ENCODE assay signal across 20 mouse cellular contexts in genomic region chr17:29984931-29985330, GRCm38 (mm10). TPM values are rescaled to one million over a fixed set of nuclear protein-coding genes. Genes with fewer than 3 reads are reported as not detected.
DNase-seq lines count a peak whose midpoint lies in the region; ATAC-seq and TF ChIP-seq lines count a peak whose summit lies in the region.
"Had no signal": no experiment of that assay in that cellular context is flagged by ENCODE, and none has a peak within 500 bp of the region (broad histone marks: within the 10 kb centered on the region; RNA-seq: fewer than 3 reads in every experiment).

No protein-coding gene starts in this region.

- no peak overlapping the region for H3K4me3 ChIP-seq in gastrocnemius, adult 2 months
- no peak overlapping the region for H3K4me3 ChIP-seq in kidney, embryonic 15.5 days (replicated peaks)
- H3K4me3 ChIP-seq in stomach, embryonic 16.5 days (replicated peaks; ENCODE audit: low read length): no peak overlapping the region
- H3K4me3 ChIP-seq in stomach, postnatal 0 days (ENCODE audit: low read depth, low read length): no peak overlapping the region
- H3K4me3 ChIP-seq: forebrain, embryonic 13.5 days; limb, embryonic 13.5 days; liver, embryonic 12.5 days had no signal

- H3K27me3 ChIP-seq in kidney, embryonic 15.5 days: no peaks in the 10 kb centered on the region
- no peaks in the 10 kb centered on the region for H3K27me3 ChIP-seq in stomach, embryonic 16.5 days (ENCODE audit: control insufficient read depth, insufficient read depth, low read length)
- no peaks in the 10 kb centered on the region for H3K27me3 ChIP-seq in stomach, postnatal 0 days (ENCODE audit: control insufficient read depth, insufficient read depth, low read length)
- H3K27me3 ChIP-seq: forebrain, embryonic 13.5 days had no signal

- 79% methylated on average over 7 of the region's 7 CpGs for WGBS in kidney, embryonic 15.5 days
- 79% methylated on average over 7 of the region's 7 CpGs for WGBS in stomach, embryonic 16.5 days
- 76% methylated on average over 7 of the region's 7 CpGs for WGBS in stomach, postnatal 0 days

- H3K9ac ChIP-seq in kidney, embryonic 15.5 days: no peak overlapping the region
- H3K9ac ChIP-seq in stomach, embryonic 16.5 days (ENCODE audit: low read length): no peak overlapping the region
- no peak overlapping the region for H3K9ac ChIP-seq in stomach, postnatal 0 days (ENCODE audit: low read length)
- H3K9ac ChIP-seq: forebrain, embryonic 13.5 days; limb, embryonic 13.5 days; liver, embryonic 12.5 days had no signal

- peaks cover 8% of the 10 kb centered on the region; the same call in 1 of the 2 replicates for H3K4me1 ChIP-seq in kidney, embryonic 15.5 days
- 0 out of 2 replicates have a peak, but pooled peaks cover 3% of the 10 kb centered on the region for H3K4me1 ChIP-seq in stomach, embryonic 16.5 days (ENCODE audit: control insufficient read depth, insufficient read depth, low read length)
- H3K4me1 ChIP-seq in stomach, postnatal 0 days (replicated peaks; ENCODE audit: control insufficient read depth, insufficient read depth): no peaks in the 10 kb centered on the region
- H3K4me1 ChIP-seq: forebrain, embryonic 13.5 days; limb, embryonic 13.5 days had no signal

- intact Hi-C loops in gastrocnemius, adult 2 months (cut with DNase I): no loop called here

- TF ChIP-seq EP300 in stomach, postnatal 0 days (optimal IDR thresholded peaks at IDR 0.05): no peak

- H3K27ac ChIP-seq in gastrocnemius, adult 2 months: peak overlapping the region; percentile 52
- H3K27ac ChIP-seq in kidney, embryonic 15.5 days: 0 out of 2 replicates have a peak overlapping the region, but pooled peaks have one; percentile 45
- peak overlapping the region; percentile 9; the same call in 1 of the 2 replicates for H3K27ac ChIP-seq in stomach, embryonic 16.5 days (ENCODE audit: low read length)
- no peak overlapping the region for H3K27ac ChIP-seq in stomach, postnatal 0 days (replicated peaks)
- H3K27ac ChIP-seq: forebrain, embryonic 13.5 days; hindbrain, postnatal 0 days; limb, embryonic 13.5 days; liver, embryonic 12.5 days had no signal

- DNase-seq in gastrocnemius, adult 2 months: no peak
- no peak for DNase-seq in gastrocnemius, adult 8-10 months (ENCODE audit: low spot score in 2 of 2)
- no peak for DNase-seq in kidney, postnatal 4 days
- no peak for DNase-seq in stomach, postnatal 0 days (ENCODE audit: low spot score)
- DNase-seq in cerebellum, postnatal 25 days: no peak
- DNase-seq: adrenal gland, postnatal 10 days; cerebellum, adult 8-10 months; right cerebral cortex, postnatal 25 days; spleen, adult 18-20 months; thymus, postnatal 14 days had no signal

- H3K4me2 ChIP-seq in kidney, embryonic 15.5 days: no peak overlapping the region
- no peak overlapping the region for H3K4me2 ChIP-seq in stomach, embryonic 16.5 days (ENCODE audit: low read depth, low read length)
- H3K4me2 ChIP-seq in stomach, postnatal 0 days (replicated peaks; ENCODE audit: low read depth): no peak overlapping the region
- H3K4me2 ChIP-seq: forebrain, embryonic 13.5 days; limb, embryonic 13.5 days; liver, embryonic 12.5 days; midbrain, embryonic 11.5 days had no signal

- no peaks in the 10 kb centered on the region for H3K9me3 ChIP-seq in kidney, embryonic 15.5 days (replicated peaks)
- H3K9me3 ChIP-seq in stomach, embryonic 16.5 days (replicated peaks; ENCODE audit: control insufficient read depth, low read length): 0 out of 2 replicates have a peak, but pooled peaks cover 5% of the 10 kb centered on the region
- H3K9me3 ChIP-seq in stomach, postnatal 0 days (ENCODE audit: control insufficient read depth, low read length): no peaks in the 10 kb centered on the region
- H3K9me3 ChIP-seq: forebrain, embryonic 13.5 days; liver, embryonic 12.5 days had no signal

- H3K36me3 ChIP-seq in kidney, embryonic 15.5 days: no peaks in the 10 kb centered on the region
- H3K36me3 ChIP-seq in stomach, embryonic 16.5 days (ENCODE audit: control insufficient read depth, insufficient read depth, low read length): no peaks in the 10 kb centered on the region
- no peaks in the 10 kb centered on the region for H3K36me3 ChIP-seq in stomach, postnatal 0 days (ENCODE audit: control insufficient read depth, insufficient read depth, low read length)
- H3K36me3 ChIP-seq: limb, embryonic 13.5 days; liver, embryonic 12.5 days had no signal

- no peak for TF ChIP-seq CTCF in gastrocnemius, adult 2 months (IDR thresholded peaks at IDR 0.05)
- TF ChIP-seq CTCF in stomach, postnatal 0 days (IDR thresholded peaks at IDR 0.05; ENCODE audit: low read depth): no peak

- no peak for ATAC-seq in kidney, embryonic 15.5 days (replicated peaks; ENCODE audit: low FRiP score)
- no peak for ATAC-seq in stomach, embryonic 16.5 days (ENCODE audit: insufficient read depth, low FRiP score)
- no peak for ATAC-seq in stomach, postnatal 0 days (ENCODE audit: low FRiP score, low TSS enrichment)
- no peak for ATAC-seq in granulocyte monocyte progenitor cell, adult 5-6 weeks (replicated peaks; ENCODE audit: poor library complexity, severe bottlenecking)
- ATAC-seq: activated CD4-positive, CD25-positive, alpha-beta regulatory T cell, adult 4 months; forebrain, embryonic 13.5 days; hindbrain, postnatal 0 days; liver, embryonic 12.5 days had no signal

RNA-seq across cellular contexts. Expression of gene Mdga1, which starts 15.0 kb away (rescaled TPM):
- 10 to 100 TPM; 29.5 to 41.3 TPM for total RNA-seq in gastrocnemius, adult 2 months (2021)
- total RNA-seq in gastrocnemius, adult 8-10 months (2022): 10 to 100 TPM; 12.1 to 28.3 (median 24.5) TPM
- polyA plus RNA-seq in kidney, embryonic 15.5 days (2015; fragmentation: Nextera tagmentation; extraction: Ambion mirVana): 1.0 and 2.1 TPM in 2 replicates
- 2.9 and 3.5 TPM in 2 replicates for polyA plus RNA-seq in stomach, embryonic 16.5 days (2015; fragmentation: Nextera tagmentation; extraction: Ambion mirVana)
- polyA plus RNA-seq in stomach, postnatal 0 days (2015; fragmentation: Nextera tagmentation; extraction: Ambion mirVana): 2.1 and 2.7 TPM in 2 replicates
- 14.8 and 15.7 TPM in 2 replicates for total RNA-seq in granulocyte monocyte progenitor cell, adult 5-6 weeks (2014; fragmentation: Nextera tagmentation)
- total RNA-seq in granulocyte monocyte progenitor cell, adult 5-6 weeks (2017): 4.0 and 7.8 TPM in 2 replicates
- total RNA-seq: monocyte, adult 5-6 weeks had no signal
- polyA plus RNA-seq: activated CD4-positive, CD25-positive, alpha-beta regulatory T cell, adult 4 months had no signal

RNA-seq across cellular contexts. Expression of gene Zfand3, which starts 19.6 kb away (rescaled TPM):
- 100 to 1,000 TPM; 193 to 204 TPM for total RNA-seq in gastrocnemius, adult 2 months (2021)
- 100 to 1,000 TPM; 209 to 234 (median 219) TPM for total RNA-seq in gastrocnemius, adult 8-10 months (2022)
- 53.0 and 58.4 TPM in 2 replicates for polyA plus RNA-seq in kidney, embryonic 15.5 days (2015; fragmentation: Nextera tagmentation; extraction: Ambion mirVana)
- 34.2 and 40.3 TPM in 2 replicates for polyA plus RNA-seq in stomach, embryonic 16.5 days (2015; fragmentation: Nextera tagmentation; extraction: Ambion mirVana)
- polyA plus RNA-seq in stomach, postnatal 0 days (2015; fragmentation: Nextera tagmentation; extraction: Ambion mirVana): 35.5 and 36.0 TPM in 2 replicates
- 6.7 and 19.3 TPM in 2 replicates for total RNA-seq in granulocyte monocyte progenitor cell, adult 5-6 weeks (2014; fragmentation: Nextera tagmentation)
- 9.1 and 22.3 TPM in 2 replicates for total RNA-seq in granulocyte monocyte progenitor cell, adult 5-6 weeks (2017)

Comparison
In these comparisons a context has a peak if more than half of its experiments do, and no peak if none do; other contexts are left out.
1. RNA of gene Zfand3, which starts 19.6 kb away (total RNA-seq): 209 to 234 TPM in gastrocnemius, adult 8-10 months and 193 to 204 TPM in gastrocnemius, adult 2 months; 6.7 to 22.3 TPM in granulocyte monocyte progenitor cell, adult 5-6 weeks; every median in the first group is over 4 times any median in the second.